Mouse (Mus musculus): ENCODE results near the gene Palm2.

DNA sequence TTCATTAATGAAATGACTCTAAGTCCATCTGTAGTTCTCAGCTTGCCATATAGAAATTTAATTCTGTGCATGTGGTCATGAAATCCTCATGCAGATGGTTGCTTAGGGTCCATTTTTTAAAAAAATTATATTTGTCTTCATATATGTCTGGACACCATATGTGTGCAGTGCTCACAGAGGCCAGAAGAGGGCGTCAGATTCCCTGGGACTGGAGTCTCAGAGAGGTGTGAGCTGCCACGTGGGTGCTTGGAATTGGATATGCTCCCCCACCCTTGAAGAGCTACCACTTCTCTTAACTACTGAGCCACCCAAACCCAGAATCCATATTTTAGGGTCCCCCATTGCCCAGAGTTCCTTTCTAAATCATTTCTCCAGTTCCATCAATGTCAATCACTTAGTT lies 131.8 kb downstream of the Palm2 start:
- TF ChIP-seq CTCF (IDR thresholded peaks at IDR 0.05; ENCODE audit: borderline replicate concordance, extremely low read depth, insufficient read depth, insufficient read length) (0 out of 2 replicates have a peak, but pooled peaks have one; percentile 11), POLR2A (IDR thresholded peaks at IDR 0.05; ENCODE audit: borderline replicate concordance, extremely low read depth, insufficient read depth, insufficient read length, poor library complexity, severe bottlenecking) (no peak)

All from brain, embryonic 14.5 days (tissue).